Mouse (Mus musculus): ENCODE data around the gene Ankmy1.

GRCm38 (mm10) chr1:92874011-92874410 is 28.7 kb downstream of the Ankmy1 start:
- TF ChIP-seq CTCF (IDR thresholded peaks at IDR 0.05; ENCODE audit: control insufficient read depth, insufficient read depth, low read length) (no peak), POLR2A (IDR thresholded peaks at IDR 0.05; ENCODE audit: borderline replicate concordance, control insufficient read depth, low read depth, low read length) (no peak)

Measured in bone marrow, adult 2 months (tissue).